Mouse (Mus musculus) left cerebral cortex, adult 2 months (tissue): ENCODE measurements around the gene Tpp1. TPM values are rescaled to one million over a fixed set of nuclear protein-coding genes. Genes with fewer than 3 reads are reported as not detected.

ENCODE experiments used
- DNase-seq, 2 experiments: peaks; one replicate each; pipeline ENCODE4 v3.0.0; 2021 to 2022; ENCODE audit warnings: low spot score in 2 of 2, mixed read lengths in 1 of 2; ENCODE audit errors: extremely low spot score in 1 of 2
- H3K27ac ChIP-seq: fragments of 200-600 bp; 2 replicates; pipeline ENCODE4 v1.8.1; 2022
- H3K4me3 ChIP-seq: fragments of 200-600 bp; 2 replicates; pipeline ENCODE4 v1.8.1; 2022
- CTCF ChIP-seq: fragments of 200-600 bp; IDR thresholded peaks from 2 replicates; pipeline ENCODE4 v1.8.1; 2022; ENCODE audit warnings: antibody characterized with exemption, mild to moderate bottlenecking, moderate library complexity
- intact Hi-C: fragments of 180-260 bp; cut with DNase I; formaldehyde crosslinking; loops from one replicate; pipeline ENCODE4 v1.15.1; 2025
- total RNA-seq, 2 experiments: library from RNA; stranded (reverse); gene quantifications; 2 replicates each; pipeline ENCODE4 v1.2.3; 2021

The Tpp1 gene
- total RNA-seq, 2 experiments from 2014 or later = 68.2 to 68.4 TPM

DNA sequence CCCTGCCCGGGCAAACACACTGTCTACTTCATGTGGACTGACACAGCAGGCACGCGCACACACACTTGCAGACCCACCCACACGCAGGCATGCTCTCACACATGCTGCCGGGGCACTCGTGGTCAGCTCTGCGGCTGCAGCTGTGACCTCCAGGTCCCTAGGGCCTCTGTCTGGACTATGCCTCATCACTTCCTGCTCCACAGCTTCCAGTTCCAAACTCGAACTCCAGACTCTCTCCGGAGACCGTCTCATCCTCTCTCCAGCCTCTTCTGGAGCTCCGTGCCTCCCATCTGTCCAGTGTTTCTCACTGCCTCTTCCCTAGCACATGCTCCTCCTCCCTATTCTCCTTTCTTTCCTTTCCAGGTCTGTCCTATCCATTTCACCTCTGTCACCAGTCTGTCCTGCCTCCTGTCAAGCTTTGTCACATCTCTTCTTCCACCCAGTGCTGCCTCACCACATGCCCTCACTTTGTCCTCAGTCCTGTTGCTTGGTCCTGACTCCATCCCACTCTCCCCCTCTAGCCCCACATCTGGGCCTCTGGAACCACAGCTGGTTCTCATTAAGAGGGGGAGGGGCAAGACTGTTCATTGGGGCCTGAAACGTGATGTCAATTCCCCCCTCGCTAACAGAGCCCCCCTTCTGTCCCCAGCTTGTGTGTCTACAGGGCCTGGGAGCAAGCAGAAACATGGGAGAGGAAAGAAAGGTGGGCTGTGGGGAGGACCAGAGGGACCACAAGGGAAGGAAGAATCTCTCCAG is 25.9 kb upstream of the Tpp1 start:
- no peak for DNase-seq
- H3K27ac ChIP-seq = peak overlapping the region; percentile 63; the same call in 1 of the 2 replicates
- no peak for TF ChIP-seq CTCF
- intact Hi-C loops = loop anchor here (2.0 kb wide), 1 partner anchor 19 kb away; no protein-coding TSS in a partner anchor
- H3K4me3 ChIP-seq = no peak overlapping the region

DNA sequence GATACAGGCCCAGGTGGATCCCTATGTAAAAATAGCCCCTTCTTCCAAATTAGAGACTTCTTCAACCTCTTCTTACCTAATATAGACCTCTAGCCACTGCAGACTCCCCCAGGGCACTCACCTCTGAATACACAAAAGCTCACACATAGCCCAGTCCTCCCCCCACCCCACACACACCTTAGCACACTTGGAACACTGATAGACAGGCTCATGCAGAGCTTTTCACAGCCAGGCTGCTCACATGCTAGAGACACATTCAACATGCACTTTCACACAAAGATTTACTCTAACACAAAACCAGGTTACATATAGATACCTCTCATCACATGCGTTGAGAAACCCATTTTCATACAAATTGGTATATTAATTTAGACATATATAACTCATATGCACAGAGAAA is 25.3 kb upstream of the Tpp1 start:
- Histone ChIP-seq H3K27ac (no peak overlapping the region), H3K4me3 (no peak overlapping the region)
- no peak for DNase-seq
- intact Hi-C loops = no loop called here
- no peak for TF ChIP-seq CTCF

DNA sequence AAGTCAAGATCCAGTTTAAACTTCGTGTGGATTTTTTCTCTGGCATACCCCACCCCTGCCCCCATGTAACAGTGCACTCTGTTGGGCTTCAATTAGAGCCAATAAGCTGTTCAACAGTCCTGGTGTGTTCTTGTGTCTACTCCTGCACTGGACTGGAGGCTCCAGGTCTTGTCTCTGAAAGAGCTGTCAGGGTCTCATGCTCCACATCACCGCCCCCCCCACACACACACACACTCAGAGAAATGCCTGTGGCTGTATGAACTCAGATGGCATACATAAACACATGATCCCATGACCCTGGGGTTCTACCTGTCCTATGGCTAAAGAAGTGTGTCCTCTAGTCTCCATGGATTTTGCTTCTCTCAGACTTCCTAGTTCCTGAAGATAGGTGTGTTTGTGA is 24.0 kb upstream of the Tpp1 start:
- intact Hi-C loops = no loop called here
- Histone ChIP-seq H3K4me3 (no peak overlapping the region), H3K27ac (no peak overlapping the region)
- DNase-seq = no peak
- no peak for TF ChIP-seq CTCF

DNA sequence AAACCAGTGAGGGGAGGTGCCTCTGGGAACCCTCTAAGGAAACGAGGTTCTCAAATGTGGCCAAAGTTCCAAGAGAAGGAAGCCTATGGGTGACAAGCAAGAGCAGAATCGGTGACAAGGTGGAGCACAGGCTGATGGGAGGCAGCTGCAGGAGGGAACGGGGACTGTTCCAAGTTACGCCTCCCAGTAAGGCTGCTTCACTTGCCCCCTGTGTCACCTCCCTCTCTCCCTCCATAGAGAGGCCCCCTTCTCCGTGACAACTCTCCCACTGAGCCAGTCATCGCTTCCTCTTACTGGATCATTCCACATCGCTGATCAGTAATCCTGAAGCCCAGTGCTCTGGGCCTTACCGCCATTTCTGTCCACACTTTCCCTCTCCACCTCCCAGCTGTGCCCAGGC is 22.6 kb upstream of the Tpp1 start:
- DNase-seq = no peak
- no peak overlapping the region for H3K27ac ChIP-seq
- H3K4me3 ChIP-seq = no peak overlapping the region
- intact Hi-C loops = no loop called here
- TF ChIP-seq CTCF = no peak

DNA sequence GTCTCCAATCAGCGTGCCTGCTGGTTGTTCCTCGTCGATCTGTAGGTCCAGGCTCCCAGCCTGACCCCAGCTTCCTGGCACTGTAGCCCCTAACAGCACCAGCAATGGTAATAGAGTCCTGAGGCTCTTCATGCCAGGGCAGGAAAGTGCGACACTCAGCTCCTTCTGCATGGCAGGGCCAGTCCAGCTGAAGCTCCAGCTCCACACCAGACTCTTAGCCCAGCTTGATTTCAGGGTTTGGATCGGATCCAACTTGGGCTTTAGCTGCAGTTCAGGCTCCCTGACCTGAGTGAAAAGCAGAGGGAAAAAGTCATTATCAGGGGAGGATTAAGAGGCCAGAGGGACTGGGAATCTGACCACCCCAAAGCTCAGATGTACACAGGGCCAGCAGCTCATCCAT is 21.0 kb upstream of the Tpp1 start:
- intact Hi-C loops = no loop called here
- Histone ChIP-seq H3K4me3 (no peak overlapping the region), H3K27ac (no peak overlapping the region)
- DNase-seq = no peak
- no peak for TF ChIP-seq CTCF

DNA sequence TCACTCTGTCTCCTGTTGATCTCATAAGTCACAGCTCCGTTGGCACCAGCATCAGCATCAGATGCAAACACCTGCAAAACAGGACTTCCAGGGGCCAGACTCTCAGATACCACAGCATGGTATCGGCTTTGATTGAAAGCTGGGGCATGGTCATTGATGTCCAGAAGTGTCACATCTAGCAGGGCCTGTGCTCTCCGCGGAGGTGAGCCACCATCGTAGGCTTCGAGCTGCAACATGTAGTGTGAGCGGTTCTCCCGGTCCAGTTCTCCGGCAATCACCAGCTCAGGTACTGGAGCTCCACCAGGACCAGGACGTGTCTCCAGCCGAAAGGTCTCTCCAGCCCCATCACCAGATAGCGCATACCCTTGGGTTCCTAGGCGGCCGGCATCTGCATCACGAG is 20.3 kb upstream of the Tpp1 start:
- no peak for TF ChIP-seq CTCF
- intact Hi-C loops = no loop called here
- DNase-seq = no peak
- no peak overlapping the region for H3K27ac ChIP-seq
- H3K4me3 ChIP-seq = no peak overlapping the region

DNA sequence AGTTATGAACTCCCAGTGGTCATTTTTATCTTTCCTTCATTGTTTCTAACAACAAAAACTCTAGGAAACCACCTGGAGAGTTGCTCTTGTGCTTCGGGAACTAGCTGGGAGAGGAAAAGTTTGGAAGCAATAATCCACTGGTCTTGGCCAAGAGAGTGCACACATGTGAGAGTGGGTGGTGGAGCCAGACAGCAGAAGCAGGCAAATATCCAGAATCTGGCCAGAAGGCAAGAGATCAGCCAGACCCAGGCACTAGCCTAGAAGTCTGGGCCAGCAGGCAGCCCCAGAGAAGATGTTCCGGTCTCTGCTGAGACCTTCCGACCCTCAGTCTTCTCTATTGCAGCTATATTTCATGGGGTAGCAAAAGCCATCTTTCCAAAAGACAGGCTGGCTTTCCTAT is 17.9 kb upstream of the Tpp1 start:
- intact Hi-C loops = no loop called here

DNA sequence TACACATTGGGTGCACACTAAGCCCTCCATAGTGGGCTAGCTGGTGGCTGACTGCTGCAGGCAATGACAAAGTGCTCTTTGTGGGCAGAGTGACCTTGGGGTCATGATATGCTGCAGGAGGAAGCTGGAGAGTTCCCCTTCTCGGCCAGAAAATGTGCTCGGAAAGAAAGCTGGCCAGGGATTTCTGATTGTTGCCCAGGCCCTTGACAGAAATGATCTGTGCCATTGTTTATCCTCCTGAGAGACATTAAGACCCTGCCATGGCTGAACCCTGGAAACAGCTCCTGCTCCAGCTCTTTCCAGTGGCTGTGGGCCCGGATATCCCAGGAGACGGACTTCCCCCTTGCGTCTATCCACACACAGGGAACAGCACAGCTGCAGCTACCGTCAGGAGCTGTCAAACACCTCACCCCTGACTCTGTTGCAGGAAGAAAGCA is 15.7 kb upstream of the Tpp1 start:
- H3K4me3 ChIP-seq = no peak overlapping the region
- DNase-seq = no peak
- TF ChIP-seq CTCF = no peak
- H3K27ac ChIP-seq = no peak overlapping the region
- intact Hi-C loops = no loop called here

More for the DNA sequence above, 17.9 kb upstream of the Tpp1 start:
- TF ChIP-seq CTCF = no peak
- H3K27ac ChIP-seq = no peak overlapping the region
- no peak overlapping the region for H3K4me3 ChIP-seq
- DNase-seq = no peak

DNA sequence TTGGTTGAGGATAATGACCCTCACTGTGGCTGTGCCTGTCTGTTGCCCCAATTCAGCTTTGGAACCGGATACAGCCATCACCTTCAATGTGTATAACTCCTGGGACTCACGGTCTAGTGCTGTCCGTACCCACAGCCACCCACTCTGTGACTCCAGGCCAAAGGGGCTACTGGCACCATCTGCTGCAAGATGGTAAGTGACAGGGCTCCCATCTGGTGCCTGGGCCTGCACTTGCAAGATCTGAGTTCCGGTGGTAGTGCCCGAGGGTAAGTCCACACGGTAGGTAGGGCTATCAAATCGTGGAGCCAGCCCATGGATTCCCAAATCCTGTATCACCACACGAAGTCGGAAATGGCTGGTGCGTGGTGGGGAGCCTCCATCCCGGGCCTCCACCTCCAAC is 12.3 kb upstream of the Tpp1 start:
- Histone ChIP-seq H3K4me3 (no peak overlapping the region), H3K27ac (no peak overlapping the region)
- no peak for DNase-seq
- intact Hi-C loops = no loop called here
- TF ChIP-seq CTCF = no peak

DNA sequence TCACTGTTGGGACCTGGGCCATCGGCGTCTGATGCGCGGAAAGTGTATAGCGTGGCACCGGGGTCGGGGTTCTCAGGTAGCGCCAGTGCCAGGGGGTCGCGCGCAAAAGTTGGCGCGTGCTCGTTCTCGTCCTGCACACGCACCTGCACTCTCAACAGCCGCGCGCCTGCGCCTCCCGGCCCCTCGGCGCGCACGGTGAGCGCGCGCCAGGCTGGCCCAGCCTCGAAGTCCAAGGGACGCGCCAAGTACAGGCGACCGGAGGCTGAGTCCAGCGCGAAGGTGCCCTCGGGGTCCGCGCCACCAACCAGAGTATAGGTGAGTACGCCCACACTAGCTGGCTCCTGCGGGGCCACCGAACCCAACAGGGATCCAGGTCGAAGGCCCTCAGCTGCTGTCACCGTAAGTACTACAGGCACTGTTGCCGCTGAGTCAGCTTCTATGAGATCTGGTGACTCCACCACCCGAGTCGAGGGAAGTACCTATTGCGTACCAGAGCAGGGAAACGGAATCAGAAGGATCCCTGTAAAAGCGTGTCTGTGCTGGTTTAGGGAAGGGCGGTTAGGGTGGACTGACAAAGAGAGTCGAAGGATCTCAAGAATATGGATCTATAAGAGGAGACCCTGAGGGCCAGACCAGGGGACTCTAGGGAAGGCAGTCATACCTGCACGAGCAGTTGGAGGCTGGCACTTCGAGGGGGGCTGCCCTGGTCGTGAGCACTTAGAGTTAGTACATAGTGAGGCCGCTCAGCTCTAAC is 10.7 kb upstream of the Tpp1 start:
- peak overlapping the region; percentile 39 for H3K4me3 ChIP-seq
- no peak for DNase-seq
- TF ChIP-seq CTCF = no peak
- no peak overlapping the region for H3K27ac ChIP-seq
- intact Hi-C loops = no loop called here

DNA sequence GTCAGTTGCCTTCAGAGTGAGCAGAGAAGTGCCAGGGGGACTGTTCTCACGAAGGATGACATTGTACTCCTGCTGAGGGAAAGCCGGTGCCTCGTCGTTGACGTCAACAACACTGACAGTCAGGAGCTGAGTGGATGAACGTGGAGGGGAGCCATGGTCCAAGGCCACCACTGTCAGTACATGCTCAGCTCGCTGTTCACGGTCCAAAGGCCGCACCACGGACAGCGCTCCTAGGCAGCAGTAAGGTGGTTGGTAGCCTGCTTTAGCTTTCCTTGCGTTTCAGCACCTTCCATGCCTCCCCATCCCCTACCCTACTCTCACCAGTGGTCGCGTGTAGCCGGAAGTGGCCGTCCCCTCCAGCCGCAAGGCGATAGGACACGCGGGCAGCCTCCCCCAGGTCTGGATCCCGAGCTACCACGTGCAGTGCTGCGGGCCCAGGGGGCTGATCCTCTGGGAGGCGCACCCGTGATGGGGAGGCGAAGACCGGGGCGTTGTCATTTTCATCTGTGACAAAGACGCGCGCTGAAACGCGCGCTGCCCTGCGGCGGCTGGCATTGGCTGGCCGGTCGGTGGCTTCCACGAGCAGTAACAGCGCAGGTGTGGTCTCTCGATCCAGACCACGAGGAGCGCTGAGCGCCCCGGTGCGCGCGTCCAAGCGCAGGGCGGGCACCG is 9.9 kb upstream of the Tpp1 start:
- H3K27ac ChIP-seq = no peak overlapping the region

DNA sequence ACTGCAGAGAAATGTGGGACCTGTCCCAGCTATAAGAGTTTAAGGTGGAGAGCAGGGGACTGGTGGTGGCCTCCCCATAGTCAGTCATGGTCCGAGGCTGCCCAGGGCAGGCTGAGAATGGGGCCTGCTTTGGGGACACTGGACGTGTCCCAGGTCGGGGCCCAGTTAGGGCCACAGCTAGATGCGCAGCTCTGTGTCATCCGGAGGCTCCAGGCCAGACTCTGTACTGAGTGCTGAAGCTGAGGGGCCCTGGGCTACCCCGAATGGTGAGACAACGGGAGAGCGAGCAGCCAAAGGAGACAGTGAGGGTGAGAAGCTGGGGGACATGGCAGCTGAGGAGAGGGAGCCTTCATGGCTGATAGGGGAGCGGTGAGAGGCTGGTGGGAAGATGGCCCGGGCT is 1.2 kb upstream of the Tpp1 start:
- Histone ChIP-seq H3K27ac (no peak overlapping the region), H3K4me3 (no peak overlapping the region)
- intact Hi-C loops = loop anchor here (2.0 kb wide), 1 partner anchor 58 kb away; the partner anchor contains the start of gene Mrpl17
- no peak for TF ChIP-seq CTCF
- no peak for DNase-seq

More for the DNA sequence above, 9.9 kb upstream of the Tpp1 start:
- intact Hi-C loops = no loop called here
- TF ChIP-seq CTCF = no peak
- peak overlapping the region; percentile 39 for H3K4me3 ChIP-seq
- no peak for DNase-seq
